Mouse (Mus musculus) erythroid progenitor cell, adult 5-6 weeks (primary cell): Measurements from ENCODE around the gene Nr4a1. TPM values are rescaled to one million over a fixed set of nuclear protein-coding genes. Genes with fewer than 3 reads are reported as not detected.

Experiments
- ATAC-seq: replicated peaks from 2 replicates; pipeline ENCODE4 v1.8.0; 2016; ENCODE audit warnings: moderate number of reproducible peaks, mild to moderate bottlenecking, moderate TSS enrichment, inconsistent platforms; ENCODE audit not compliant: poor library complexity, low FRiP score, severe bottlenecking
- total RNA-seq, 2 experiments: library from RNA; stranded (forward) in 1 of 2; stranded (reverse) in 1 of 2; fragments of 150-400 nt in 1 of 2; fragments of 186-747, 209-891 nt in 1 of 2; gene quantifications; 2 replicates each; pipeline versions ENCODE4 v1.2.3 to v1.2.4; 2015 to 2017; ENCODE audit warnings: low replicate concordance in 2 of 2

Gene Nr4a1
- total RNA-seq, 2 experiments from 2014 or later: 5.0 to 9.4 TPM

DNA sequence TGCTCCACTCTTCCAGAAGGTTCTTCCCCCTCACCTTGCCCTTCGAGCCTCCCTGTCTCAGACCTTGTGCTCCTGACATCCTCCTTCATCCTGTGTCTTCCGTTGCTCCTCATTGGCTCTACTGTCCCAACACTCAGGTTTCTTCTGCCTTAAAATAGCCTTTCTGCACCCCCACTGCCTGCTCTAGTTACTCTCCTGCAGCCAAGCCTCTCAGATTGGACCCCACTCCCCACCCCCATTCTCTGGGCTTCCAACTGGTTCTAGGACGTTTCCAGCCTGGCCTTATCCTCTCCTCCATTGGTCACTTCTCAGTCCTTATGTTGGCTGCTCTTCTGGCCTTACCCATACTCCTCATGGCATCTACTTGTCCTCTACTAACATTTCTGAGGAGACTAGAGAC lies 48.1 kb downstream of the Nr4a1 start:
- no peak for ATAC-seq

DNA sequence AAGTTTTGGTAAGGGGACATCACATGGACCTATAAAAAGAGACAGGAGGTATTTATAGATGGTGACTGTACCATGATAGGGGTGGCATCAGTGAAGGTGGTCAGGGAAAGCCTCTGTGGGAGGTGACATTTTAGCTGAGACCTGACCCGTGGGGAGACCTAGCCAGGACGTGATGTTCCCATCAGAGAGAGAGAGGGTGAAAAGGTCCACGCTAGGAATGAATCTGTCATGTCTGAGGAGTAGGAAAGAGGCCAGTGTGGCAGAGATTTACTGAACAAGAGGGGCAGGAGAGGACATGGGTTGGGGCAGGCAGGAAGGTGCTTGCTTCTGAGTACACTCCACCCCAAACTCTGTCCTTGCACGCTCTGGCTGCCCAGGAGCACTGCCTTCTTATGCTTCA lies 49.8 kb downstream of the Nr4a1 start:
- ATAC-seq: no peak

DNA sequence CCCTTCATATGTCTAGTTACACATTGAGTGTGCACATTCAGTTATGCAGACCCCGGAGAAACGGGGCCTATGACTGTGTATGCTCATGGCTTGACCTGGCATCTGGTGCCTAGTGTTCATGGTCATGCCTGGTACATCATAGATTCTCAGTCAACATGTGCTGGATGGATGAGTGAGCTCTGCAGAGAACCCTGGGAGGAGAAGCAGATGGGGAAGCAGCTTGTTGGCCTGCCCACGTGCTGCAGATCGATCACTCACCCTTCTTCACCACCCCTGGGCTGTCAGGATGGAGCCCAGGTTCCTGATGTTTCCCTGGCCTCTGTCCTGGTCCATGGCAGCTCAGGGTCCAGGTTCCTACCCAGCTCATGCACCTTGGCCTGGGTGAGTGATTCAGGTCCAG lies 52.4 kb downstream of the Nr4a1 start:
- ATAC-seq: no peak

GRCm38 (mm10) chr15:101308440-101309348 lies 54.6 kb downstream of the Nr4a1 start:
- no peak for ATAC-seq

DNA sequence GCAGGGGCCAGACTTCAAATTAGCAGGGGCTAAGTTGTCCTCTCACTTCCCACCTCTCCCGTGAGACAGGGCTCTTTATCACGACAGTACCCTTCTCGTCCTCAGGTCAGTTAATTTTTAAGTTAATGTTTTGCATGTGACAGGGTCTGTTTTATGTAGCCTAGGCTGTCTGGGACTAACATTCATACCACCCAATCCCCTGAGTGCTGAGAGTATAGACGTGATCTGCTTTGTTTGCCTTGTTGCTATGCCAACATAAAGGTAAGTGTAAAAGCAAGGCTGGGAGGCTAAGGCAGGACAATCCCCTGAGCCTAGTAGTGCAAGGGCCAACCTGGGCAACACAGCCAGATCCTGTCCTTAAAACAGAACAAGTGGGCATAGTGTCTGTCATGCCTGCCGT lies 55.4 kb downstream of the Nr4a1 start:
- ATAC-seq: no peak

GRCm38 (mm10) chr15:101311087-101311770 lies 57.2 kb downstream of the Nr4a1 start:
- ATAC-seq: no peak

- ATAC-seq: no peak
Measured at GRCm38 (mm10) chr15:101312006-101312405, 57.9 kb downstream of the Nr4a1 start.

DNA sequence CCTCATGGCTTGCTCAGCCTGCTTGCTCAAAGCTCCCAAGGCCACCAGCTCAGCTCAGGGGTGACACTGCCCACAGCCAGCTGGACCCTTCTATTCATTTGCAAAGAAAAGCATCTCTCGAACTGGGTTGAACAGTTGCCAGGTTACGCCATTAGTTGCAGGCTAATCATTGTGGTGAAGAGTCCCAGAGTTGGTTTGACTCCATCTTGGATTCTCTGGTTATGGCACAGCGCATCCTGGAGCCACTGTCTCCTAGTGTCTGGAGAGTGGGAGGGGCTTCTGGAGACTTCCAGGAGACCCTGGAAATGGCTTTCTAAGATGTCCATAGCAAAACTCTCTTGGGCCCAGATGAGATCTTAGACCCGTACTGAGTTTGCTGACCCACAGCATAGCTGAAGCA lies 61.3 kb downstream of the Nr4a1 start:
- ATAC-seq: no peak

DNA sequence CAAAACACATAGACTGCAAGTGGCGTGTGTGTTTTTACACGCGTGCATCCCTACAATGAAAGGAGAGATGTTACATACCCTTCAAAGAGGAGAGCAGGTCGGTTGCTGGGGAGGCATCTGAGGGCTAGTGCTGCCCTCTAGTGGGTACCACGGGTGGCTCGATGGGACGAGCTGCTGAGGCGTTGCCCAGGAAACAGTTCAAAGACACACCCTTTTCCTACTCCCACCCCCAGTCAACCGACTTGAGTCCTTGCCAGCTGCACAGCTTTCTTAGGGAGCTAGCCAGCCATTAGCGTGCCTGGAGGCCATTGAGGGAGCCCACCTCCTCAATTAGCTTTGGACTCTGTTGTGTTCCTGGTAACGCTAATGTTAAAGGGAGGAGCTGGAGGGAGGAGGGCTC lies 61.8 kb downstream of the Nr4a1 start:
- ATAC-seq: peak; percentile 64

DNA sequence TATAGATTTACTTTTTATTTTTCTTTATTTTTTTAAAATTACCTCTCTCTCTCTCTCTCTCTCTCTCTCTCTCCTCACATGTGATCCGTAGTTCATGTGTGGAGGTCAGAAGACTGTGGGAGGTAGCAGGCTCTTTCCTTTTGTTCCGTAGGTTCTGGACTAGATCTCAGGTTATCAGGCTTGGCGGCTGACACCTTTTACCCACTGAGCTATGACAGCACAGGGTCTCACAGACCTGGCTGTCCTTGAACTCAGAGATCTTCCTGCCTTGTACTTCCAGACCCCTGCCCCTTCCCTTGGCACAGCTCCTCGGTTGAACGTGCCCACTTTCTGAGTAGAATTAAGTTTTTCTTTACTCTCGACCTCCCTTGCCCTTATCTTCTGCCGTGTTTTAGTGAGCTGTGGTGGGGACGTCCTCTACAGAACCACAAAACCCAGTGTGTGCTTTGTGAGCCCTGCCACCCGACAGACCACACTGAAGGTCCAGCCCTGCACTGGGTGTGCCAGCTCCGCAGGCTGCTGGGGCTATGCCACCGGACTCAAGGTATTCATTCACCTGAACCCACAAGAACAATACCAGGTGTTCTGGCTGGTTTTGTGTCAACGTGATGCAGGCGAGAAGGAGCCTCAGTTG lies 62.3 kb downstream of the Nr4a1 start:
- no peak for ATAC-seq

DNA sequence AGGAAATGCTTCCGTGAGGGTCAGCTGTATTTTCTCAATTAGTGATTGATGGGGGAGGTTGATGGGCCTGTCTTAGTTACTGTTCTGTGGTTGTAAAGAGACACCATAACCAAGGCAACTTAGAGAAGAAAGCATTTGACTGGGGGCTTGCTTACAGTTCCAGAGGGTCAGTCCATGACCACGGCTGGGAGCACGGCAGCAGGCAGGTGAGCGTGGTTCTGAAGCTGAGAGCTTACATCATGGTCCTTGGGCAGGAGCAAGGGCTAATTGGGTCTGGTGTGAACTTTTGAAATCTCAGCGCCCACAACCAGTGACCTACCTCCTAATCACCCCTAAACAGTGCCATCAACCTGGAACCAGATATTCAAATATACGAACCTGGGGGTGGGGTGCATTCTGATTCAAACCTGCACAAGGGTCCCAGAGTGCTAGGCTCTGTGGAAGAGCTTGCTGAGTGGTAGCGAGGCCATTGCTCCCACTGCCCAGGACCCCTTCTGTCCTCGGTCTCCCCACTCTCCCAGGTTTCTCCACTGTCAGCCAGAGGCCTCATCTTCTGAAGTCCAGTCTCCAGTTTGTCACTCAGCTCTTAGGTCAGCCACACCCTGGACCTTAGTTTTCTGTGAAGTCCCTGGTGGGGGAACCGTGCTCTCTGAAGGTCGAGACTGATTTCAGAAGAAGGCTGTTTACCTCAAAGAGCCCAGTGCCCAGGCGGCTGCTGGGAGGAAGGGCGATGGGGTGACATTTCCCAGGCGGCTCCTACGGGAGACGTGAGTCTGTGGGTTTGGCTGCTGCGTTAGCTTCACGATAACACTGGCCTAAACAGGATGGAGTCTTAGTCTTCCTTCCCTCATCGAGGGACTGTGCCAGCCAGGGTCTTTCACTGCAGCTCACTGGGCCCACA lies 63.1 kb downstream of the Nr4a1 start:
- no peak for ATAC-seq

GRCm38 (mm10) chr15:101317814-101318500 lies 63.9 kb downstream of the Nr4a1 start:
- ATAC-seq: no peak

GRCm38 (mm10) chr15:101318889-101319765 lies 65.1 kb downstream of the Nr4a1 start:
- ATAC-seq: no peak

DNA sequence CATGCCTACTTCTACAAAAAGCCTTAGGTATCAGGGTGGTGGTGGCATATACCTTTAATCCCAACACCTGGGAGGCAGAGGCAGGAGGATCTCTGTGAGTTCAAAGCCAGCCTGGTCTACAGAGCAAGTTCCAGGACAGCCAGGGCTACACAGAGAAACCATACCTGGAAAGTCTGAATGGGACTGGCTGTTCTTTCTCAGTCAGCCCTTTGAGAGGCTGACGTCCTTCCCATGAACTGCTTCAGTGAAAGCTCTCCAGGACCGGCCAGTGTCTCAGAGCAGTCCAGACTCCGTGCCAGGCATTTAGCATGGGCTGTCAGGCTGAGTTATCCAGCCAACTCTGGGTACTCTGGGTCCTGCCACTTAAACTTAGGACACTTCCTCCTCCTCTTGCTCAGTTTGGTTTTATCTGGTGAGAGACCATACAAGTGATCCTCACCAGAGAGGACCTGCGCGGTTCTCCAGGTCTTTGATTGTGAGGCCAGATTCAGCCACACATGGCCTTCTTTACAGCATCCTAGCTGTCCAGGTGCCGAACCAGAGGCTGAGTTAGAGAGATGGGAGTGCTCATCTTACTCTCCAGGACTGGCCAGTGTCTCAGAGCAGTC lies 66.0 kb downstream of the Nr4a1 start:
- no peak for ATAC-seq

GRCm38 (mm10) chr15:101320618-101321041 lies 66.6 kb downstream of the Nr4a1 start:
- no peak for ATAC-seq

- no peak for ATAC-seq
Measured at GRCm38 (mm10) chr15:101321126-101321525, 67.1 kb downstream of the Nr4a1 start.

DNA sequence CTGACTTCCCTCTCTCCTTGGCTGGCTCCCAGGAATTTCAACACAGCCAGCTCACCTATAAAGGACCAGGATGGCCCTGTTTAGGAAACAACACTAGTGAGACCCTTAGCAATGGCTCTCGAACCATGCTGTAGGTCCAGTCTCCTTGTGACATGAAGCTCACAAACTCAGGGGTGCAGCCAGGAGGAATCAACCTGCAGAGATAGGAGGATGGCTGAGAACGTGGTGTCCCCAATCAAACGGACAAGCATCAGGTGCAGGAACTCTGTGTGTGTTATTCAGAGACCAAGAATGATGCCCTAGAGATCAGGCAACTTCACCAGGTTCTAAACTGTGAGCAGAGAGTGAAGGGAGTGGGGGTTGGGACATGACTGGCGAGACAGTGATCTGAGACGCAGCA lies 68.0 kb downstream of the Nr4a1 start:
- ATAC-seq: no peak

DNA sequence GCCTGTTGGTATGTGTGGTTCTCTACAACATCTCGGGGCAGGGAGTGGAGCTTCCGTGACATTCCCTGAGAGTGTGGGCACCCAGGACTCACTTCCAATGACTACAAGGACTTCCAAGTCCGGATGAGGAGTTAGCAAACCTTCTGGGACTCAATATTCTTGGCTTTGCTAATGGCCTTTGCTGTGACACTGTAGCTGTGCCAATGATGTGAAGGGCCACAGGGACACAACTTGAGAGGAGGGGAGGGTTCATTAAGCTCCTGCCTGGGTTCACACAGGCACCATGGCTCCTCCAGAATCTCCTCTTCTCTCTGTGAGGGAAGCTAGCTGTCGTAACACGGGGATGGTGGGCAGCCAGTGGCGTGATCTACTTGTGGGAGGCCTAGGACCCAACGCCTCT lies 68.6 kb downstream of the Nr4a1 start:
- no peak for ATAC-seq
